Mouse (Mus musculus): Measurements from ENCODE around the gene Ube2g2.

Gene Ube2g2

GRCm38 (mm10) chr10:77622055-77622988 is at the start of gene Ube2g2:
Gene Ube2g2 (plus strand): TSS chr10:77622275.
- DNase-seq (ENCODE audit: low spot score) = peak; percentile 99

GRCm38 (mm10) chr10:77573162-77573561 is 48.9 kb upstream of the Ube2g2 start:
- DNase-seq (ENCODE audit: low spot score) = no peak

GRCm38 (mm10) chr10:77580027-77580920 is 41.8 kb upstream of the Ube2g2 start:
- DNase-seq (ENCODE audit: low spot score) = no peak

- peak; percentile 21 for DNase-seq (ENCODE audit: low spot score)
These were observed 41.1 kb upstream of the Ube2g2 start for GRCm38 (mm10) chr10:77581023-77581407.

GRCm38 (mm10) chr10:77581408-77582284 is 40.4 kb upstream of the Ube2g2 start, which contains the start of gene Pttg1ip:
Gene Pttg1ip (plus strand): TSS chr10:77581720.
- peak; percentile 100 for DNase-seq (ENCODE audit: low spot score)

DNA sequence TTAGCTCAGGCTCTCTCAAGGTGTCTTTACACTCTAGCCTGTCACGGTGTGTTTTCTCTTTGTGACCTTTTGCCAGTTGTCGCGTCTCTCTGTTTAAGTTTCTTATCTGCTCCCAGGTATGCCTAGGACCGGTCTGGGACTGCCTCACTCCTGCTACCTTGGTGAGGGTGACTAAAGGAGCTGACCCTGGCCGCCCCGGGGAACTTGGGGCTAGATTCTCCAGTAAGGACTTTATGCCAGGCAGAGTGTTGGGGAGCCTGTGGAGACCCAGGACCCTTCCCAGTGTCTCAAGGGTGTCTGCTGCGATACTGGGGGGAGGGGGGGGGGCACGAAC is 39.8 kb upstream of the Ube2g2 start:
- DNase-seq (ENCODE audit: low spot score) = no peak

- DNase-seq (ENCODE audit: low spot score) = peak; percentile 85
These were observed 38.2 kb upstream of the Ube2g2 start for GRCm38 (mm10) chr10:77583795-77584422.

- DNase-seq (ENCODE audit: low spot score) = no peak
These were observed 35.4 kb upstream of the Ube2g2 start for GRCm38 (mm10) chr10:77586637-77587036.

GRCm38 (mm10) chr10:77587091-77587775 is 34.8 kb upstream of the Ube2g2 start:
- no peak for DNase-seq (ENCODE audit: low spot score)

DNA sequence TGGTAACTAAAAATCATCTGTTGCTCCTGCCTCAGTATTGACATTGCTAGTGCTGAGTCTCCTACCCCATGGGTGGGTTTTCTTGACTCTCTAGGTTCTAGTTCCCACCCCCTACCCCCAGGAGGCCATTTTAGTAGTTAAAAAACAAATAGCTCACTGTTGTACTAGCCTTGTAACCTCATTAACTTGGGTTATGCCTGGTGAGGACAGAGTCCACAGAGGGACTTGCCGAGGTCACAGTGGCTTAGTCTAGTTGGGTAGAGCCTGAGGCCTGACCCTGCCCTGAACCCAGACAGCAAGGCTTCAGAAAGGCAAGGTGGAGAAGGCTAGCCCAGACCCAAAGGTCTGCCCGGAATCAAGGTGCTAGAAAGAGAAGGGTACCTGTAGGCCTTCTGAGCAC is 34.0 kb upstream of the Ube2g2 start:
- no peak for DNase-seq (ENCODE audit: low spot score)

DNA sequence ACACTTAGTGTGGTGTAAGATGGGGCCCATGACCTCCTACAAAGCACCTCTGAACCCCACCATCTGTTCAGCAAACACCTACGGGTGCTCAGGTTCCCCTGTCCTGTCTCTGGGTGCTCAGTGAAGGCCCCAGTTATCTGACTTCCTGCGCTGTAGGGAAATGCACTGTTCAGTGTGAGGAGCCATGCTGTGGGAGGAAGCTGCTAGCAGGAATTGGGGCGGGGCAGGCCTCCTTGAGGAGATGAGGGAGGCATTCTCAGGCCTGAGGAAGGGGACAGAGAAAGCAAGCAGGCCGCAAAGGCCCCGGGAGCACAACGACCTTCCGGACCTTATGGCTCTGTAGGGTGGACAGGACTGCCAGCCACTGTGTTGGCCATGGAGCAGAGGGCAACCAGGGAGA is 33.0 kb upstream of the Ube2g2 start:
- DNase-seq (ENCODE audit: low spot score) = no peak

DNA sequence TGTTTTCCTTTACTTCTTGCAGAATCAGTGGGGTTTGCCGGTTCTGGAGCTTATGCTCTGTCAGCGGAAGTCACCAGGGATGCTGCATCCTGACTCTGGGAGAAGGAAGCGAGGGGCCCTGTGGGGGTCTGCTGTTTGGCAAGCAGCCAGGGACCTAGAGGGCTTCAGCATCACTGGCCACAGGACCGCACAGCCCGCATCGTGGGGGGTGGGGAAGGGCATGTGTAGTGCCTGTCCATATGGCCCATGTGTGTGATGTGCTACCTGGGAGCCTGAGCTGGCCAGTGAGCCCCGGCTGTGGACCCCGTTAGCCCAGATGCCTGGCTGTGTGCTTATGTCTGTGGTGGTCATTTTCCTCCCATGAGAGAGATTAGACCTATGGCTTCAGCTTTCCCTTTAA is 32.3 kb upstream of the Ube2g2 start:
- no peak for DNase-seq (ENCODE audit: low spot score)

DNA sequence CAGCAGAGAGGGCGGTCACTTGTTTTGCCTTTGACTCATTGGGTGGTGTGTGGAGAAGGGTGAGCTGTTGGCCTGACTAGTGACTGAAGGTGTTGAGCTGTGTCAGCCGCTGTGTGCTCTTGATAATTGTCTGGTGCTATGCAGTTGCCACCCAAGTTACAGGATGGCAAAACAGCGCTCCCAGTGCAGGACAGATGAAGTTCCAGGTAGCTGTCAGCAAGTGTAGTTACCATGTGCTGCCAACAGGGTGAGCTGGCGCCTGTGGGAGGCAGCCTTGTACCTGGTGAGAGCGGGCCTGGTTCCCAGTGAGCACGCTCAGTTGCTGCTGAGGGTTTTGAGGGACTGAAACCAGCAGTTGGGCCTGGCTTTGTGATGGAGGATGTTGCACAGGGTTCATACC is 31.3 kb upstream of the Ube2g2 start:
- peak; percentile 73 for DNase-seq (ENCODE audit: low spot score)

GRCm38 (mm10) chr10:77591546-77591945 is 30.5 kb upstream of the Ube2g2 start:
- DNase-seq (ENCODE audit: low spot score) = no peak

DNA sequence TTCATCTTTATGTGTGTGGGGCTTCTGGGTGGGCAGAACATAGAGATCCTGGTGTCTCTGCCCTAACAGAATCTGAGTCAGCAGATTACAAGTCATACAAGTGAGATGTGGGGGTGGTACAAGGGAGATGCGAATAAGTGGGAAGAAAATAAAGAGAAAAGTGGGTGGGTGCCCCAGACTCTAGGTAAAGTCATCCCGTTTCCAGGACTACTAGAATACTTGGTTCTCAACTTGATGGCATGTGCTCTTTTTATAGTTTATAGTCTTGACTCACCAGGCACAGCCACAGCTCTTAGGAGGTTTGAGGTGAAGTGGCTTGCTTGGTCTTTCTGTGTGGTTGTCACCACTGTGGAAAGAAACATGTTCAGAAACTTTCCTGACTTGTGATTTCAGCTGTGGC is 26.0 kb upstream of the Ube2g2 start:
- no peak for DNase-seq (ENCODE audit: low spot score)

DNA sequence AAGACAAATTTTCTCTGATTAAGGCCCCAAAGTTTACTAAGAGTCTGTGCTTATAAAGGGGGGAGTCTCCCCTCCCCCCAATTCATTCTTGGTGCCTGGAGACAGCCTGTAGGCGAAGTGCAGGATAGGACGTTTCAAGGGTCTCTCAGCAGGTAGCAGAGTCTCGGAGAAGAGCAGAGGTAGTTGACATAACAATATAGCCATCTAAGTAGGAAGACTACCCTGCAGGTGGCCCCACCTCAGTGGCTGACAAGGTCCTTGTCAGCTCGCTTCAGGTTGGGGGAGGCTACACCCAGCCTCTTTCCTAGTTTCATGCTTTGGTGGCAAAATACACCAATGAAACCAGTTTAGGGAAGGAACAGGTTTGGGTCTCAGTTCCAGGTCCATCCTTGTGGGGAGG is 19.1 kb upstream of the Ube2g2 start:
- no peak for DNase-seq (ENCODE audit: low spot score)

GRCm38 (mm10) chr10:77604111-77604510 is 18.0 kb upstream of the Ube2g2 start:
- DNase-seq (ENCODE audit: low spot score) = no peak

DNA sequence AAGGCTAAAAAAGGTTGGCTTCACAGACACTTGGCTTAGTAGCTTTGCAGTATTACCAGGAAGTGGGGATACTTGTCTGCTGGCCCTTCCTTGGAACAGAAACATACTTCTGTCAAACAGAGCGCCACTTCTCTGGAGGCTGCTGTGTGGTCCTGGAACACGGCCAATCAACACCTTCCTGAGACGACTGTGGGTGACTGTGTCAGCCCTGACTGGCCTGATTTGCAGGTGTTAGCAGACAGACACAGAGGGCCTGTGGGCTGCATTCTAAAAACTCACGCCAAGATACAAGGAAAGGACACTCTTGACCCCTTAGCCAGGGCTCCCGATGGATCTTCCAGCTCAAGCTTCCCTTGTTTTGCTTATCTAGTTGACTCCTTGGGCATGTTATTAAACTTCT is 17.1 kb upstream of the Ube2g2 start:
- peak; percentile 23 for DNase-seq (ENCODE audit: low spot score)

DNA sequence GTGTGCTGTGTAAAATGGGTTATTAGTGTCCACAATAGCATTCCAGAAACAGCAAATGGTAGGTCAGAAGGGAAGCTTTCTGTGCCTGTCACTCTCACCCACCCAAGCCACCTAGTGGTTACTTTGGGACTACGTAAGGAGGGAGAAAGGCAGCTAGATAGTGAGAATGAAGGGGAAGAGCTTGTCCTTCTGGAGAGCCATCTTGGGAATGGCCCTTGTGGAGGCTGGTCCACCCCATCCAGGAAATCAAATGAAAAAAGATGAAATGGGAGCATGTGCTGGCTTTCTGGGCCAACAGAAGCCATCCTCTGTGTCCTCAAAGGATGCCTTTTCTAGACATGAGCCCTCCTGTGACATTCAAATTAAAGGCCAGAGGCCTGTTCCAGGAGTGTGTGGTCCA is 16.7 kb upstream of the Ube2g2 start:
- DNase-seq (ENCODE audit: low spot score) = peak; percentile 84

- peak; percentile 98 for DNase-seq (ENCODE audit: low spot score)
These were observed 15.9 kb upstream of the Ube2g2 start, which contains the start of the genes Sumo3 and Gm49325 for GRCm38 (mm10) chr10:77605908-77606826. Gene Sumo3 (plus strand): TSS chr10:77606097. Gene Gm49325 (plus strand): TSS chr10:77606197.
